Mouse (Mus musculus) adrenal gland, postnatal 4 days (tissue): Measurements from ENCODE around the gene Shisa6. TPM values are rescaled to one million over a fixed set of nuclear protein-coding genes. Genes with fewer than 3 reads are reported as not detected.
"Not testable (repeated sequence)": the region's sequence is repeated elsewhere in the genome, so short reads cannot be mapped to it uniquely, and the experiment has no call there.

Experiments used
- DNase-seq, 2 experiments: peaks; one replicate each; pipeline ENCODE4 v3.0.0; 2021 to 2022; ENCODE audit warnings: low spot score in 2 of 2, mixed read lengths in 2 of 2
- total RNA-seq, 2 experiments: library from RNA; stranded (reverse); gene quantifications; 2 replicates each; pipeline ENCODE4 v1.2.3; 2021

The Shisa6 gene
- total RNA-seq, 2 experiments from 2014 or later: 0.31 to 0.45 TPM

DNA sequence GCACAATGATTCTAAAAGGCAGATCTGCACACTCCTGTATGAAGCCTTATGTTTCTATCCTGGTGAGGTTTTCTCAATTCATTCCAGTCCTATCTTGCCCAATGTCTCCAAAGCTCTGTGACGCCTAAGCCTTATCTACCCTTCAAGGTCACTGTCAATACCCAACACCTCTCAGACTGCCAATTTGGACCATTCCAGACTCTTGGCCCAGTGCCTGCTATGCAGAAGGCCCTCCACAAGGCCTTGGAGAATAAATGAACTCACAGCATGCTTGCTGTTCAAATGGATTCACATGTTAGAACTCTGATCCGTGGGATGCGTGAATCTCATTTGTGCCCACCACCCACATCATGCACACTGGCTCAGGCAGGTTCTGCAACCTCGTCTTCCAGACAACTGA lies 38.0 kb downstream of the Shisa6 start:
- peak in 1 of 2 experiments; percentile 5 for DNase-seq

DNA sequence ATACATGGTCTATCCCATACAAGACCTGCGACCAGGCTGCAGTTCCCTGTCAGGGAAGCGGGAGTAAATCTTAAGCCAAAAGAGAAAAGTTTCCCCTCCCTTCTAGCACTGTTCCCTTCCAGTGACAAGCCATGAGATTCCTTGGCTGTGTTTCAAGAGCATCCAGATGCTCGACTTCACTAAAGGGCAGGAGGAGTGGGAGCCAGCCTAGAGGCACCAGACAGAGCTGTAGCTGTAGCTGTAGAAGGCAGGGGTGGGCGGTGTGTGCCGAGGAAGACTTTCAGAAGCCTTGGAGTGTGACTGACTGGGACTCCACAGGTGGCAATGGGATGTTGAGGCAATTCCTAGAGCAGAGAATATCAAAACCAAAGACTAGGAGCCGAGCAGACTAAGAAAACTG lies 43.3 kb downstream of the Shisa6 start:
- no peak for DNase-seq

DNA sequence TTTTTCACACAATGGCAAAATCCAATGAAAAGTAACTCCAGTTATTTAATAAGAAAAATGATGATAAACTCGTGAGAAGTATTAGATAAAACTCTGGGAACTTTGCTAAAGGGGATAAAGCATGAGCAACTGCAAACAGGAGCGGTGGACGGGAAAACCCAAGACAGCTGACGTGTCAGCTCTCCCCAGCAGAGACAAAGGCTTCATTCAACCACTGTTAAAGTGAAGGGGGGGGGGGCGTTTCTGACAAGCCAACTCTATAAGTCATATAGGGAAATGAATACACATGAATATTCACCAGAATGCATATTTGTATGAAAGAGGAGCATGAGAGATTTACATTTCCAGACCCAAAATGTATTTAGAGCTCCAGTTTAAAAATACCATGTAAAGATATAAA lies 83.1 kb downstream of the Shisa6 start:
- DNase-seq: no peak

DNA sequence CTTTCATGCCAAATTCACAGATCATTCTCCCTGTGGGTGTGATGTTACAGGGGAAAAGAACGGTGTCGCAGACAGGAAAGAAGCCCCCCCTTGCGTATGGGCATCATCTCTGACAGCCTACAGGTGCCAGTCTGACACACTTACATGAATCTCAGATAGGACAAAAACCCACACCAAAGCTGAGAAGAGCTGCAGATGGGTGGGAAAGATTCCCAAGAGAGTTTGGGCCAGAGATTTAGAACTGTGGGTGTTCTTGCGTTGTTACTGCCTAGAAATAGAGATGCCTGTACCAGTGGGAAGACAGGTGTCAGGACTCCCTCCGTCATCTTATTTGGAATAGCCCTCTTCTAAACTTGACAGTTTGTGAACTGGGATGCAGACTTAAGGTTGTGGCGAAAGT lies 99.6 kb downstream of the Shisa6 start:
- DNase-seq: no peak

DNA sequence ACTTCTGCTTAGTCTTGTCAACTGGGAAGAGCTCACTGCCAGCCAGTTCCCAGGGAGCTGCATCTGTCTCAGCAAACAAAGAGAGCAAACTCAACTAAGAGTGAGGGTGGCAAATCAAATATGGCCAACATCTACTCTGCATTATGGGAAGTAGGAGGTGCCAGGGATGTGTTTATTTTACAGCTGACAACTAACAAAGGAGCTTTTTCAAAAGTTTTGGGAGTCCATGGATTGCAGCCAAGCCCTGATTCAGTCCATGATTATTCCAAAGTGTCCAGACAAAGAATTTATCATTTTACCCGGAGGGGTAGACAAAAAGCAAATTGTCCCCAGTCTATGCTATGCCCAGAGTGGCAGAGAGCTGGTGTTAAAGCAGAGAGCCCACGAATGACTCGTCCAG lies 107.5 kb downstream of the Shisa6 start:
- DNase-seq: no peak

DNA sequence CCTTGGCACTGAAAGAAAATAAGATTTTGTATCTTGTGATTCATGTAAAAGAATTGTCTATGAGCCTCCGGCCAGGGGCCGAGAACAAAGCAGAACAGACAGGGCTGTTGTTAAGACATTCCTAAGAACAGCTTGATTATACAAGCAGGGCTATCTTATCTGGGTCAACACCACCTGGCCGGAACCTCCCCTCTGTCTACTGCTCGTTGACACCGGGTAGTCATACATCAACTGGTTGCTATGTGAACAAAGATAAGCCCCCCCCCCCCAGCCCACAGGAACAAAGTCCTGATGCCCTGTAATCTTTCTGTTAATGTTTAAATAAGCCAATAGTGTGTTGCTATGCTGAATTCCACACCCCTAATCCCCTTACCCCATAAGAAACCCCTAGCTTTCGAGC lies 117.0 kb downstream of the Shisa6 start:
- DNase-seq: not testable (repeated sequence)

DNA sequence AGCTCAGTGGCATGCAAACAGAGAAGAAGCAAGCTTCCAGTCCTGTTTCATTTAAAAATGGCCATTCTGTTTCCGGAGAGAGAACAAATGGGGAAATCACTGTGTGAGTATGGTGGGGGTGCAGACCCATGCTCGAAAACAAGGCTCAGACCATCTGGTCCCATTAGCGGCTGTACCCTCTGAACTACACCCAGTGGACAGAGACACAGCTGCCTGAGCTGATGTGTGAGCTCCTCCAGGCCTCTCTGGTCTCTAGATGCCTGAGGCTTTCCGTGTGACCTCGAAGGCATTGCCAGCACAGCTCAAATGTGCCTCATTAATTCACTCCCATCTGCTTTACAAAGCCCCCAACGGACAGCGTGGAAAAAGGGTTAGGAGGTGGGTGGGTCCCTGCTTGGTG lies 125.7 kb downstream of the Shisa6 start:
- no peak for DNase-seq

DNA sequence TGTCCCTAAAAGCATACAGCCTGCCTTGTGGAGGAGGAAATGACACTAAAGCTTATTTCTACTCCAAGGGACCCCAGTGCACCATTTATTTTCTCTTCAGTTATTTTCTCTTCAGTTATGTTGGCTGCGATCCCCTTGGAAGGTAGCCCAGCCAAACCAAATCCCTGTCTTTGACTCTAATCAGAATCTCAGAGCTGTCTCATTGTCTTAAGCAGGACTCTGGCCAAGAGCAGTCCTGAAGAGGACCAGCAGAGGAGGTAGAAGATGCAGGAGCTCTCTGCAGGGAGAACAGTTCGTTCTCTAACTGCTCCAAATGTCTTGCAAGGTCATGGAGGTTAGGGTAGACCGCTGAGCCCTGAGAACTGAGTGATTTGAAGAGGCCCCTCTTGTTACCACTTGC lies 138.2 kb downstream of the Shisa6 start:
- DNase-seq: no peak

DNA sequence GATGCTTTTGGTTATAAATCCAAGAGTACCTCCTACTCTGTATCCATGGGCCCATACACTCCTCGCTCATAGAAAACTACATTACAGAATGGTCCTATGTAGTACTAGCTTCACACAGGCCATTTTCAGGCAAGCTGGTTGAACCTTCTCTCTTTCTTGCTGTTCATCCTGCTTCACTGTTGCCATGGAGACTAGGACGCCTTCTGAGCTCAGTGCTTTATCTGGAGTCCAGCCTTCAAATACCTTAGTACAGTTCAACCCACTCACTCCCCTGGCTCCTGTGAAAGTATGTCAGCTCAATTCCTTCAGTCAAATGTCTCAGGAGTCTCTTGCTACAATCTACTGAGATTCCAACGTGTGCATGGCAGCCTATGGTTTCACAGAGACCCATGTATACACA lies 154.0 kb downstream of the Shisa6 start:
- DNase-seq: no peak

DNA sequence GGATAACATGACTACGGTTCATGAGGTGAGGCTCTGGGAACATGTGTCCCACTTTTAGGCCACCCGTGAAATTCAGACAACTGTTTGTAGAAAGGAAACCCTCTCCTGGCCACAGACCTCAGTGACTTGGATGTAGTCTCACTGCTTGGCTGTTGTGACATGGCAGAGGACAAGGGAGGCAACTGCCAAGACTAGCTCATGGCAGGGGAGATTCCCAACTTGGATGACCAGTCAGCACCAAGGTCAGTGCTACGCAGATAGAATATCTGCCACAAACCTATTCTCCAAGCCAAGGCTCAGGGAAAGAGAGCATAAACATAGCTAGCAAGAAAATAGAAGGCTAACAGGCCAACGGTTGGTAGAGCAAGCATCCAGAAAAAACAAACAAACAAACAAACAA lies 156.0 kb downstream of the Shisa6 start:
- no peak for DNase-seq

DNA sequence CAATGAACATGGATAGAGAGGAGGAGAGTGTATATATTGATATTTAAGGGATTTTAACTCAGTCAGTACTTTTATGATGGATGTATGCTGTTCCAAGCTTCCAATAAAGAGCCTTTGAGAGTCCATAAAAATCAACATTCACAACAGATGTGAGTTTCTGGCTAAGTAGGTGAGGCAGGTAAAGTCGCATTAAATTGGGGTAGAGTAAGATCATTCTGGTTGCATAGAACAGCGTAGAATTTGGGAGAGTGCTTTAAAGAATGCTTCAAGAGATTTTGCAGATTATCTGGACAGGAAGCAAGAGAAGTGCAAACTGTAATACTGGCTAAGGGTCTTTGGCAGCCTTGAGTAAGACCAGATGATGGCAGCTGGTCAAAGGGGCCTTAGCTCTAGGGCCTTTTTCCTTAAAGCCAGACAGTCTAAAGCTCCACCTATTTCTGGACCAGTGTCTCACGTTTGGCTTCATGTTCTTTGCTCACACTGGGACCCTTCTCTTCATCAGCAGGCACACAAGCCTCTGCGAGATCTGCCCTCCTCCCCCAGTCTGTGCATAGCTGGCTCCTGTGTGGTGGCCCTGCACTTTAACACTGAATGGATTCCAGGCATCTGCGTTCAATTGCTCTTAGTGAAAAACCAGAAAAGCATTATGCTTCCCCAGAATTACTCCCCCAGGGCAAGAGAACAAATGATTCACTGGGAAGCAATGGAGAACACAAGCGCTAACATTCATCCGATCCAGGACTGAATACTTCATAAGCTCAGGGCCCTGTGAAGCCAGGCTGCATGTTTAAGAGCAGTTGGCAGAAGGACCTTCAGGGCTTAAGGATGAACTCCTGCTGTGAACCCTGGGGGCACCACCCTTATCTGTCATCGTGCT lies 158.7 kb downstream of the Shisa6 start:
- no peak for DNase-seq

DNA sequence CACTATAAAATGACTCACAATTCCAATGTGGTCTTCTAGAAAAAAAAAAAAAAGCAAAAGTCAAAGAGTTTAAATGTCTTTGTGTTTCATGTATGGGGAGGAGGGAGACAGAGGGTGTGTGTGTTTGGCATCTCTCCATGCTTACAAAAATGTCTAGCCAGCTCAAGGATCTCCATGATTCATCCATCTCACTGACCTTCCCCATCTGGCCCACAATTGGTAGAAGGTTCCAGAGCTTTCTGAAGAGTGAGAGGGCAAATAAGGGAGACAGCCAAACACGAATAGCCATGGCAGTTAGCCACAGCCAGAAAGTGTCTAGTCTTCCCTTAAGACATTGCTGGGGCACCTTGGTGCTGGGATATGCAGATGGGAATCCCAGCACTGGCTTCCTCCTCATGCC lies 166.0 kb downstream of the Shisa6 start:
- DNase-seq: no peak

DNA sequence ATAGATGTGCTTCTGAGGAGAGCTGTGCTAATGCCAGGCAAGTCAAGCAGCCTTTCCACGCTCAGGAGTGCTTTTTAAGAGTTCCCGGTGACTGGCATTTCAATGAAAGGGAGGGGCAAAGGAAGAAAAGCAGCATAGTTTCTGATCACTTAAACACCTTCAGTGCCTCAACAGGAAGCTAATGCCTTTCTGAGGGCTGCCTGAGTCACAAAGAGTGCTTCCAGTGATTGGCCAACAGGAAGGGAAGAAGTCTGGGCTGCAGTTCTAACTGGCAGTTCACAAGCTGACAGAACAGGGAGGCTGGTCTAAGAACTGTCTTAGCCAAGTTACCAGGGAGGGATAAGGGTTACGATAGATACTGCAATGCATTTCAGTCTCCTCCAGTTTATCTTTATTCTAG lies 180.9 kb downstream of the Shisa6 start:
- DNase-seq: no peak

DNA sequence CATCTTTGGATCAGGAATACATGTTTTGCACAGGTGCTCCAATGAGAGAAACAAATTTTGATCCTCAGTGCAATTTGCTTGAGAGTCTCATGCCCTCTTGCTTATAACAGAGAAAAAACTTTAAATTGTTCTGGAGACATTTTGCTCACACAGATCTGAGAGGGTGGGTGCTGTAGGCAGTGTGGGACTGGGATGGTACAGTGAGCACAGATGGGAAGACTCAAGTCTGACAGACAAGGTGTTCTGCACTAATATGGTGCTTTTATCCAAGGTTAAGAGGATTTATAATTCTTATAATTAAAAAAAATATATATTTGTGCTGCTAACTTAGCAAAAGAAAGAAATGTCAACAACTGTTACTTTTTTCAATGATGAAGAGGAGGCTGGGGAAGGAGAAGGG lies 189.5 kb downstream of the Shisa6 start:
- DNase-seq: no peak

DNA sequence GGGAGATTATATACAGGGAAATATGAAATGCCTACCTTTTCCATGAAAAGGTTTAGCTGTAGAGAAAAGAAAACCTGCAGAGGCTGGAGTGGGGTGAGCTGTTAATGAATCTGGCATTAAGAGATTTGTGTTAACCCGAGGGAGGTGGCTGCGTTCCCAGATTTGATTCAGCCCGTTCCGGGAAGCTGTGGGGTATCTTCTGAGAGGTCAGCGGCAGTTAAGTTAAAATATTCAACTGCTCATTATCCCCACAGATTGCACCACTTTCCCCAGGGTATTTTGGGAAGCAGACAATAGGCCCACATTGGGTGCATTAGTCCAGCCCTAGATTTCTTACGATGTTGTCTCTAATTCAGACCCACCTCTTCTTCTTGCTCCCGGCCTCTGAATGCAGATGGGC lies 213.0 kb downstream of the Shisa6 start:
- no peak for DNase-seq

DNA sequence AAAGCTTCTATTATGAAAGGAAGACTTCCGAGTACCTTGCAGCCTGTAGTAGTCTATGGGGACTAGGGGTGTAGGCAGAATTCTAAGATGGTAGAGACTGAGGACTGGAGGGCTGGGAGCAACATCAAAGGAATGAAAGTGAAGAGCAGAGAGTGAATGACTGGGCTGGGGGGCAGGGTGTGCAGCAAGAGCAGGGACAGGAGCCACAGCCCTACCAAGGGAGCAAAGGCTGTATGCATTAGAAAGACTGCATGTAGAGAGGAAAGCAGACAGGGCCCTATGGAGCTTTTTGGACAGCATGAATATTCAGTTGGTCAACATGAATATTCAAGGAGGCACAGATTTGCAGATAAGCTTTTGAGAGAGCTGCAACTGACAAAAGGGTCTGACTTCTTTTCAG lies 221.4 kb downstream of the Shisa6 start:
- no peak for DNase-seq

DNA sequence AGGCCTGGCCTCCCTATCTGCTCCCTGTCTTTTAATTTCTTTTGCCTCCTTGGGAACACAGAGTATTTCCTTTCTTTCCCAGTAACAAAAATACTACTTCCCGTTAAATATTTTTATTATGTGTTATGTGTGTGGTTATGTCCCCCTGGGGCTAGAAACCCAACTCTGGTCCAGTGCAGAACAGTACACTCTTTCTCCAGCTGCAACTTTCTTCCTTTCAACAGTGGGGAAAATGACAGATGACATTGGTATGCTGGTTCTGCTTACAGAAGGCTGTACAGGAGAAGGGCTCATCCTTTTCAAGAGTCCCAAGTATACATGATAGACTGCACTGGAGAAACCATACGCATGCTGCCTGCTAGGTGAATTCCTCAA lies 251.1 kb downstream of the Shisa6 start:
- no peak for DNase-seq

DNA sequence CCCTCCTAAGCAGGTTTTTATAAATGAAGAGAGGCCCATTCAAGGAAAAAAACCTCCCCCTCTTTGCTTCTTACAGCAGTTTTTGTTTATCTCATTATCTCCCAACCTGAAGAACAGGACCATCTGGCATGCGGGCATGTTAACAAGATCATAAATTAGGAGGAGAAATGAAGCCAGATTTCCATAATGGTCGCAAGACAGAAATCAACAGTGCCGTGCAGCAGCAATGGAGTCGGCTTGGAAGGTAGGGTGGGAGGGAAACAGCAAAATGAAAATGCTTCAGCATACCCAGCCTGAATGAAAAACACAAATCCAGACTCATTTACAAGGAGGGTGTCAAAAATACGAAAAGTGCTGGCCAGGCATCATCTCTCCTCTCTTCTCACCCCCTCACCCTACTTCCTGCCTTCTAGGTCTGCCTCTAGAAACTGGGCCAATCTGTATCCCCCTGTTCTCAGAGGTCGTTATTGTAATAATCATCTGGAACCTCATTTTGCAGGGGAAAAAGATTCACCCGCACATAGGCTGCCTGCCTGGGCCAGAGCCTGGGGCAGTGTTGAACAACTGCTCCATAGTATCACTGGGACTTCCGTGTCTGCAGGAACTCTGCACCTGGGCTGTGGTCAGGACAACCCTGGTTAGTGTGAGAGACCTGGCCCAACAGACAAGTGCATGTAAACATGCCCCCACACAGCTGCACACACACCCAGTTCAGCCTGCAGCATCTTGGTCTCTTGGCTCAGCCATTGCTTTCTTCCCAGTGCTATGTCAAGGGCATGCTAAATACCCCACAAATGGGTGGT lies 251.7 kb downstream of the Shisa6 start:
- DNase-seq: no peak

DNA sequence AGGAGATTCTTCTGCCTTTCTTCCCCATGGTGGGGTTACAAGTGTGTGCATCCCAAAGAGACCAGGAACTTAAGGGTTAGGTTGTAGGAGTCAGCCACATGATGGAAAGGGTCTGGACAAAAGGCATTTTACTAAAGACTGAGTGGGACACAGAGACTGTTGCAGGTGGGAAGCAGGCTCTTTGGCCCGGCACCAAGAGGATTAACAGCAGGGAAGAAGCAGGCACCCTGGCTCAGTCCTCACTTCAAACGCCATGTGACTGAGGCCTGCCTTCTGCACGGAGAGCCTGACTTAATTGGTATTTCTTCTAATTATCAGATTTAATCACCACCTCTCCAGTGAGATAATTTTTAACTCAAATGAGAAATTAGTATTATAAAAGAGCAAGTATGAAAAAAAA lies 258.7 kb downstream of the Shisa6 start:
- no peak for DNase-seq

DNA sequence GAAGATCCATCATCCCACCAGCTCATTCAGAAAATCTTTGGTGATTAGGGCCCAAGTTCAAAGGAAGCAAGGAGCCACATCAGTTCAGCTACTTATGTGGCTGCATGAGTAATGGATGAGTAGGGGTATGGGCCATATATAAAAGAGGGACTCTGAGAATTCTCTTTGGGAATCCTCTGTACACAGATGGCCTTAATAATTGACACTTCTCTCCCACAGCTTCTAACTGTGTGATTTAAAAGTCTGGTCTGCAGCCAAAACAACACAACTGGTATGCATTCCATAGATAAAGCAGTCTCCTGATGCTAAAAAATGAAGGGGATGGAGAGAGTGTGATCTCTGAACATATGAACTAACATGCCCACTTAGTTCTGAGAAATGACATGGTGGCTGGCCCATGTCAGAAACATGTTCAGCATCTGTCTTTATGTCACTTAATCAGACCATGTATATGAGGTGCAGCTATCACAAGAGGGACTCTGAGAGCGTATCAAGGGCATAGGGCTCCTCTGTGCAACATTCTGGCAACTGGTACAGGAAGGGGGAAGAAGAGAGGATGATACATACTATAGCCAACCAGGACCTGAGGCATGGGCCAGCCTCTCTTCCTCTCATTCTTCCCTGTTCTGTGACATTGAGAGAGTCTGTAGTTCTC lies 260.3 kb downstream of the Shisa6 start:
- DNase-seq: no peak

DNA sequence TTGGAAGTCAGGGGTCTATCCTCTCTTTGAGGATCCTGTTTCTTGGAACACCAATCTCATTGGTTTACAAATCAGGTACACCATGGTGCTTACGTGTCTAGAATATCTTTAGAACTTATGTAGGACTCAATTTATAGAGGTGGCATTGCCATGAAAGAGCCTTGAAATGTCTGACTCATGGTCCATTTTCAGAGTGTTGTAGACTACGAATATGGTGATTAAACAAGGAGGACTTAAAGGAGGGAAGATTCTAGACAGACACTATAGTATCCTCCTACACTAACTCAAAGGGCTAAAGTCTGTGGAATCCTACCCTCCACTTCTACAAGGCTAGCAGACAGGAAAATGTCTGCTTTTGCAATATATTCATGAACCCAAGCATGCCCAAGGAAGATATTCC lies 265.6 kb downstream of the Shisa6 start:
- no peak for DNase-seq

DNA sequence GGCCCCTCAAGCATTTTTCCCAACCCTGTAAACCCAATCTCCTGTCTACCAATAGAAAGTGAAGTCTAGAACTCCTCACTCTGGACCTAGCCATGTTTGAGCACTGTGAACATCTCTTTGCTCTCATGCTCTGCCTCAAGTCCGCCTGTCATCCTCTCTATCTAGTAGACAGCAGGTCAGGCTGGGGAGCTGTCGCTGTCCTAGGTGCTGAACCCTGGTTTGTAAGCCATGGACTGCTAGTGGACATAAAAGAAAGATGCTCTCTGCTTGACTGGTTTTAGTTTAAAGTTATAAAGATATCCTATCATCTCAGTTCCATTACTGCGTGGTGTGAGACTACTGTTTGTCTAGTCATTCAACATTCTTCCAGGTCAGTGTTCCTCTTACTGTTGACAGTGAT lies 266.9 kb downstream of the Shisa6 start:
- DNase-seq: peak; percentile 19 to 34
